Mouse (Mus musculus): ENCODE data around the gene Tlr9.
A peak's percentile ranks its signal among the peaks of the same experiment; 100 is the strongest.

The Tlr9 gene

DNA sequence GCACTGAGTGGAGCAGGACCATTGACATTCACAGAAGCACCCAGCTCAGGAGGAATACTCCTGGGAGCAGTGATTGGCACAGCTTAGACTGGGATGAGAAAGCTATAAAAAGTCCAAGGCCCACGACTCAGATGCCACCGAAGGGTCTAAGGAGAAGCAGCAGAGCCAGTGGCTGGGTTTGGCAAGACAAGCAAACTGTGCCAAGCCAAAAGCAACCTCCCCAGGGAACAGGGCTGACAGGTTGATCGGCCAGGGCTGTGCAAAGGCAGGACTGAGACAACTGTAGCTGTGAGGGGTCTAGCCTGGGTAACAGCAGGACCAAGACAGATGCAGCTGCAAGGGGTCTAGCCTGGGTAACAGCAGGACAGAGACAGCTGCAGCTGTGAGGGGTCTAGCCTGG, 10.6 kb downstream of the Tlr9 start:
- no peak for DNase-seq (ENCODE audit: low spot score)

DNA sequence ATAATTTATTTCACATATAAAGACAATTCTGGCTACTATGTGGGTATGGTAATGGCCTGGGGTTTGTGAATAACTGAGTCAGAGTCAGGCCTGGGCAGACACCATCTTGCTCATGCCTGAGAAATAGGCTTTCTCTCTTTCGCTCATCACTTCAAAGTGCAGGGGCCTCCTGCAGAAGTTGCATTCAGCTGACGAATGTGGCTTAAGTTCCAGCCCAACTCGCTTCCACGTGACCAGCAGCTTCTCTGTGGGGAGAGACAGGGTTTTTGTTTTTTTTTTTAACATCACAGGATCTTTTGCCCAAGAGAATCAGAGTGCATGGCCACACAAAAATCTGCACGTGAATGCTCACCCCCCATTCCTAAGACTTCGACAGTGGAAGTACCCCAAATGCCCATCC, 11.6 kb downstream of the Tlr9 start:
- no peak for DNase-seq (ENCODE audit: low spot score)

DNA sequence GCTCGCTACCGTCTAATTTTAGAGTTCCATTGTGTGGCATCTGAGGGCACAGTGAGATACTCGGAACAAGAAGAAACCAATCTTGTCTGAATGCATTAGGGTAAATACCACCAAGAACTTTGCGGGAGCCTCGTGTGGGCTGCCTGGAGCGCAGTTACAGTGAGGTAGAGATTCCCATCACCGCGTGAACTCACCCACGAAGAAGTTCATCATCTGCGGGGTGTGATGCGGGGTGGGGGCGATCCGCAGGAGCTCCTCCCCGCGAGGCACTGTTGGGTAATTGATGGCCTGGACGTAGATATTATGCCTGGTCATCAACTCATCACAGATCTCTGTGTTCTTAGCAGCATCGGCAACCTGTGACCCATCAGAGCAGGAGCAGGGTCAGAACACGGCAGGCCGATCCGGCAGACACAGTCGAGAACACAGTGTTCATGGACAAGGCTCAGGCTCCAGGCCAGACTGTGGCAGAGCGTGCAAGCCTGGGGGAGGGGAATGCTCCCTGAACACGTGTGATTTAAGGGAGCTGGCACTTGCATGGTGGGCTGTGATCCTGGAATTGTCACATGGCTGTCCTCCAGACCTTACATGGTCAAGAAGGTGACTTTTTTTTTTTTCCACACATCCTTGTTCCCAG, 12.9 kb downstream of the Tlr9 start:
- peak; percentile 77 for DNase-seq (ENCODE audit: low spot score)

- no peak for DNase-seq (ENCODE audit: low spot score)
Measured at GRCm38 (mm10) chr9:106236156-106236817, 13.9 kb downstream of the Tlr9 start.

DNA sequence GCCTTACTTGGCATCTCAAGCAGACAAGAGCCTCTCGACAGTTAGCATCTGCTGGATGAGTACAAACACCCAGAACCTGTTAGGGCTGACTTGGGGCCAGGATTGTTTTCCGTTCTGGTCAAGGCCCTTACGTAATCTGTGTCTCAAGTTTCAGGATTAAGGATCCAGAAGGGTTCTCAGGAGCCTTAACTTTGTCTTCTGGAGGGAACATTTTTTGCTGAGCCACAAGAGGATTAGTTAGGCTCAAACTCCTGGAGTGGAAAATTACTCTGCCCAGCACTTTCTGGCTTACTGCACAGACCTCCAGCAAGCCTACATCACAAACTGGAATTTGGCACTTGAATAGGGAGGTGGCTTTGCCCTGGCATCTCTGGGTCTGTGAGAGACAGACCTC, 14.4 kb downstream of the Tlr9 start:
- no peak for DNase-seq (ENCODE audit: low spot score)

- no peak for DNase-seq (ENCODE audit: low spot score)
Measured at GRCm38 (mm10) chr9:106237401-106237800, 15.0 kb downstream of the Tlr9 start.

- peak; percentile 60 for DNase-seq (ENCODE audit: low spot score)
Measured at GRCm38 (mm10) chr9:106237878-106238277, 15.5 kb downstream of the Tlr9 start.

DNA sequence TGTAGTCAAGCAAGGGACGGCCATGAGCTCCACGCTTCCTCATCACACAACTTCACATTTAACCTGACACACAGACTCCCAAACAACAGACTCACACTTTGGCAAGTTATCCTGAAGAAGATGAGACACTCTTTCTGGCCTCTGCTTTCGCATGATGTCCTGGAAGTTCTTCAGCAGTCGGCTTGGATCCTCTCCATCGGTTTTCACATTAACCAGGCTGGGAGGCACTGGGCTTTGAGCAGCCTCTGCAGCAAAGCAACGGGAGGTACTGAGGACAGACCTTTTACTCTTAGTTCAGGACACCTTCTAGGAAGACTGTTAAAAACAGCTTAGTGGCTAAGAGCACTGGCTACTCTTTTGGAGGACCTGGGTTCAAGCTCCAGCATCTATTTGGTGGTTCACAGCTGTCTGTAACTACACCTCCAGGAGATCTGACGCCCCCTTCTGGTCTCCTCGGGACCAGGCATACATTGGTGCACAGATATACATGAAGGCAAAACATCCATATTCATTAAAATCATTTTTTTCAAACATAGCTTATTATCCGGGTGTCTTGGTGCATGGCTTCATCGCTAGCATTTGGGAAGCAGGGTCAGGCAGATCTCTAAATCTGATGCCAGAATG, 19.3 kb downstream of the Tlr9 start:
- no peak for DNase-seq (ENCODE audit: low spot score)

DNA sequence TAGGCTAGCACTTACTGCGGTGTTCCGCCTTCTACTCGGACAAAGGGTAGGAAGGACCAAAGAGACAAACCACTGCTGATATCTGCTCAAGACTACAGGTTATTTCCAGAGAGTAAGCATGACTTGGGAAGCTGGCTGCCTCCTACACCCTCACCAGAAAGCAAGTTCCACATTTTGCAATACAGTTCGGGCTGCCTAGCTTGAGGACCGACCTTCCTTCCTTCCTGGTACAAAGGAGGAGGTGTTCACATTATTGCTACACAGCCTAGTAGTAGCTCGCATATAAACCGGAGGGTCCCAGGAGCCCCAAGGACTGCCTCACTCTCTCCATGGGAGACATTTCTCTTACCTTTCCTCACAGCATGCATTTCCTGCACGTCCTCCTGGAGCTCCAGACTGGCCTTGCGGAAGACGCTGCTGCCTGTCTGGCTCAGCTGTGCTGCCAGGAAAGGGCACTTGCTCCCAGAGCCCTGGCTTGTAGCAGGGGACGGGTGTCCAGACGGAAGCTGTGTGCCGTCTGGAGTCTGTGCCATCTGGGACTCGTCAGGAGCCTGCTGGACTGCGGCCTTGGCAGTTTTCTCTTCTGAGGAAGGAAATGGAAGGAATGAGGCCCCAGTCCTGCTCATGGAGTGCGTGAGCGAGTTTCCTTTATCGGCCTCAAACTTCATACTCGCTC, 20.6 kb downstream of the Tlr9 start:
- DNase-seq (ENCODE audit: low spot score), result no peak

- DNase-seq (ENCODE audit: low spot score), result no peak
Measured at GRCm38 (mm10) chr9:106249550-106249949, 27.2 kb downstream of the Tlr9 start.

GRCm38 (mm10) chr9:106250245-106250644, 27.8 kb downstream of the Tlr9 start:
- no peak for DNase-seq (ENCODE audit: low spot score)

DNA sequence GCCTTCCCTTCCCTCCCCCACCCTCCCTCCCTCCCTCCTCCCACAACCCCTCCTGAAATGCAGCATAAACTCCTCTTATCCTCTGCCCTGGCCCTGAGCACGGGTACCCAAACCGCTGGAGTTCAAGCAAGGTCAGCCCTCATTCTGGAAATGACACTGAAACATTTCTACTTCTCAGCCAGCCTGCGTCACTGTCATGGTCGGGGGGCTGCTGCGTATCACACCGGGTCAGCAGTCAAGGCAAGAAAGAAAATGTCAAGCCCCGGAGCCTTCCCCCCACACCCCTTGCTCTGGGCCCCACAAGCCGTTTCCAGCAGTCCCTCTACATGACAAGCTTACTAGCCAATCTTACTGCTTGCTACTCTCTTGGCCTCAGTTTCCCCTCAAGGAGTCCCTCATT, 28.7 kb downstream of the Tlr9 start:
- DNase-seq (ENCODE audit: low spot score), result no peak

- no peak for DNase-seq (ENCODE audit: low spot score)
Measured at GRCm38 (mm10) chr9:106254001-106254400, 31.6 kb downstream of the Tlr9 start.

- DNase-seq (ENCODE audit: low spot score), result no peak
Measured at GRCm38 (mm10) chr9:106258412-106258811, 36.0 kb downstream of the Tlr9 start.

DNA sequence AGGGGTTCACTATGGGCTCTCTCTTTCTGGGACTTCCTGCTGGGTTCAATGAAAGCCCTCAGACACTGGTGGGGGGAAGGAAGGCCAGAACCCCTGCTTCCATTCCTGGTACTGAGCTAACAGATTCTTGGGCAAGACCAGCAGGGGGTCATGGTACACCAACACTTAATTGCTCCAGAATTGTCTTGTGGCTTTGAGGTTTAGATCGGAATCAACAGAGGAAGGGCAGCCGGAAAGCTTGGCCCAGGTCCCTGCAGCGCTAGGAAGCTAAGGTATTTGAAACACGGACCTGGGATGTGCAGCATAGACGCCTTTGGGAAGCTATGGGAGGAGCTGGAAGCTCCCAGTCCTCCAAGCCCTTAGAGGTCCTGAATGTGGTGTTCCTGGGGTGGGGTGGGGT, 36.6 kb downstream of the Tlr9 start:
- no peak for DNase-seq (ENCODE audit: low spot score)

DNA sequence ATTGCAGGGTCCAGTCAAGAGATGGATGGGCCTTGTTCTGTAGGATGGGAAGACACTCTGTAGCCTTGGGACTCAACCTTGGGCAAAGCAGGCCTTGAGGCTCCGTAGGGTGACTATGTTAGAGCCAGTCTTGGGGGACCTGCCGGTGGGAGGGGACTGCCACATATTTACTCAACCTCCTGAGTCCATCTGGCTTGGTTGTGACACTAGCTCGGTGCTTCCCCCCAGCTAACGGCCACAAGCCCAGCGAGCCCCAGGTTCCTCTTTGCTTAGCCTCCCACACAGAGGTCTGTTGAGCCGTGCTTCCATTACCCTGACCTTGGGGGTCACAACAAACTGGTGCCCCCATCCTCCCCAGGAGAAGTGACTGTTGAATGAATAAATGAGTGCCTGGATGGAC, 38.7 kb downstream of the Tlr9 start:
- no peak for DNase-seq (ENCODE audit: low spot score)

DNA sequence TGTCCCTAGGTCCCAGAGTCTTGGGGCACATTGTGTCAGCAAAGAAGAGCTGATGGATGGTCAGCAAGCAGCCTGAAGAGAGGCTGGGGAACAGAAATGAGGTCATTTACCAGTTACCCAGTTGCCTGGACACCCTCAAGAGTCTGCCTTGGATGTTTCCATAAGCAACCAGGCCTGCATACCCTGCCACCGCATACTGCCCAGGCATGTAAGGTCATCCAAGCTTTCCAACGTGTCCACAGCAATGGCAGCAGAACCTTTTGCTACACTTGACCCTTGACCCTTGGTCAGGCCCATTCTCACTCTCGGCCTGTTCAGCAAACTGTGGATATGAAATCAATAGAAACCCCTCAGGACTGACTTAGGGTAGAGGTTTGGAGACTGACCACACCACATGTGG, 39.1 kb downstream of the Tlr9 start:
- DNase-seq (ENCODE audit: low spot score), result no peak

- DNase-seq (ENCODE audit: low spot score), result no peak
Measured at GRCm38 (mm10) chr9:106262075-106262474, 39.7 kb downstream of the Tlr9 start.

- no peak for DNase-seq (ENCODE audit: low spot score)
Measured at GRCm38 (mm10) chr9:106263381-106263924, 41.1 kb downstream of the Tlr9 start.

GRCm38 (mm10) chr9:106265358-106266075, 43.1 kb downstream of the Tlr9 start:
- DNase-seq (ENCODE audit: low spot score), result no peak

DNA sequence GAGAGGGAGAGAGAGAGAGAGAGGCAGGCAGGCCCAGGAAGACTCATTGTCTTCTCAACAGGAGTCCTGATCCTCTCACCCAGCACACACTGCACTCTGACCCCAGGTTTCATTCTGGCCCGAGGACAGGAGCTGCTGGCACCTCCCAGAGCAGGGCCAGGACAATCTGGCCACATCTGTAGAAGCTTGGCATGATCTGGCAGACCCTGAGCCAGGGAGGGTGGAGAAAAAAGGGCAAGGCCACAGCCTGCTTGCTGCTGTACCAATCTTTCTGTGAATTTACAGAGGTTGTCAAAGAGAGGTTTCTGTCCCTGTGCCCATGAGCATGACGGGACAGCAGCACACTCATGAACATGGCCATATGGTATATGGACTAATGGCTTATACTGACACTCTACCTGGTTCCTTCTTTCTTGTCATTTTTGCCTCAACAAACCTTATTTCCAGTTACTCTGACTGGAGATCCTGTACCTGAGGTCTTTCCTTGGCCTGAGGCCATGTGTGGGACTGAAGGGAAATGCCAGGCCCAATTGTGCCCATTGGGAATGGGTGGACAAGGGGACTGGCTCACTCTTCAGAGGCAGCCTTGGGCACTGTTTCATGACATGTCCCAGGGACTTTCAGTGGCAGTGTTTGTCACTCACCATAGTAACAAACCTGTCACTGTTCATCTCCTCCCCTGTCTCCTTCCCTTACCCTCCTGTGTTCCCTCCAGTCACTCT, 44.7 kb downstream of the Tlr9 start:
- DNase-seq (ENCODE audit: low spot score), result no peak

Data from testis, postnatal 10 days (tissue).